Mouse (Mus musculus): Measurements from ENCODE around the gene Rfng. TPM values are rescaled to one million over a fixed set of nuclear protein-coding genes. Genes with fewer than 3 reads are reported as not detected.
"Not testable (repeated sequence)": the region's sequence is repeated elsewhere in the genome, so short reads cannot be mapped to it uniquely, and the experiment has no call there.

The Rfng gene
- polyA plus RNA-seq, 2 experiments, result 39.0 to 61.0 TPM

GRCm38 (mm10) chr11:120777123-120777522 is 6.9 kb downstream of the Rfng start:
- H3K4me3 ChIP-seq (replicated peaks; ENCODE audit: low read length), result no peak overlapping the region
- no peaks in the 10 kb centered on the region for H3K4me1 ChIP-seq (ENCODE audit: control insufficient read depth, insufficient read depth, low read length)
- no peaks in the 10 kb centered on the region for H3K27me3 ChIP-seq (ENCODE audit: control insufficient read depth, insufficient read depth, low read length)
- 33% methylated on average over 6 of the region's 6 CpGs for WGBS
- no peak overlapping the region for H3K9ac ChIP-seq (ENCODE audit: low read depth, low read length, severe bottlenecking)
- no peaks in the 10 kb centered on the region for H3K9me3 ChIP-seq (ENCODE audit: control insufficient read depth, low read length)
- ATAC-seq (ENCODE audit: low FRiP score, low read depth) (no peak), DNase-seq (ENCODE audit: low spot score) (no peak)
- H3K4me2 ChIP-seq (replicated peaks; ENCODE audit: low read depth, low read length, severe bottlenecking), result no peak overlapping the region
- TF ChIP-seq POLR2A (IDR thresholded peaks at IDR 0.05; ENCODE audit: borderline replicate concordance, extremely low read depth, insufficient read depth, insufficient read length), result no peak
- peaks cover 17% of the 10 kb centered on the region for H3K36me3 ChIP-seq (ENCODE audit: control insufficient read depth, insufficient read depth, low read length)
- no peak overlapping the region for H3K27ac ChIP-seq (replicated peaks; ENCODE audit: low read depth, low read length)

- peaks cover 10% of the 10 kb centered on the region; the same call in 1 of the 2 replicates for H3K36me3 ChIP-seq (ENCODE audit: control insufficient read depth, insufficient read depth, low read length)
- WGBS, result 27% methylated on average over 15 of the region's 15 CpGs
- no peaks in the 10 kb centered on the region for H3K9me3 ChIP-seq (ENCODE audit: control insufficient read depth, low read length)
- DNase-seq (ENCODE audit: low spot score) (peak; percentile 90), ATAC-seq (ENCODE audit: low FRiP score, low read depth) (peak; percentile 79)
- peak; percentile 57; the same call in 1 of the 2 replicates for TF ChIP-seq POLR2A (IDR thresholded peaks at IDR 0.05; ENCODE audit: borderline replicate concordance, extremely low read depth, insufficient read depth, insufficient read length)
- no peak overlapping the region for H3K4me3 ChIP-seq (replicated peaks; ENCODE audit: low read length)
- H3K9ac ChIP-seq (ENCODE audit: low read depth, low read length, severe bottlenecking), result no peak overlapping the region
- H3K4me2 ChIP-seq (replicated peaks; ENCODE audit: low read depth, low read length, severe bottlenecking), result no peak overlapping the region
- H3K27me3 ChIP-seq (ENCODE audit: control insufficient read depth, insufficient read depth, low read length), result no peaks in the 10 kb centered on the region
- H3K4me1 ChIP-seq (ENCODE audit: control insufficient read depth, insufficient read depth, low read length), result no peaks in the 10 kb centered on the region
- H3K27ac ChIP-seq (replicated peaks; ENCODE audit: low read depth, low read length), result no peak overlapping the region
Observed at GRCm38 (mm10) chr11:120775774-120776469, 8.1 kb downstream of the Rfng start.

DNA sequence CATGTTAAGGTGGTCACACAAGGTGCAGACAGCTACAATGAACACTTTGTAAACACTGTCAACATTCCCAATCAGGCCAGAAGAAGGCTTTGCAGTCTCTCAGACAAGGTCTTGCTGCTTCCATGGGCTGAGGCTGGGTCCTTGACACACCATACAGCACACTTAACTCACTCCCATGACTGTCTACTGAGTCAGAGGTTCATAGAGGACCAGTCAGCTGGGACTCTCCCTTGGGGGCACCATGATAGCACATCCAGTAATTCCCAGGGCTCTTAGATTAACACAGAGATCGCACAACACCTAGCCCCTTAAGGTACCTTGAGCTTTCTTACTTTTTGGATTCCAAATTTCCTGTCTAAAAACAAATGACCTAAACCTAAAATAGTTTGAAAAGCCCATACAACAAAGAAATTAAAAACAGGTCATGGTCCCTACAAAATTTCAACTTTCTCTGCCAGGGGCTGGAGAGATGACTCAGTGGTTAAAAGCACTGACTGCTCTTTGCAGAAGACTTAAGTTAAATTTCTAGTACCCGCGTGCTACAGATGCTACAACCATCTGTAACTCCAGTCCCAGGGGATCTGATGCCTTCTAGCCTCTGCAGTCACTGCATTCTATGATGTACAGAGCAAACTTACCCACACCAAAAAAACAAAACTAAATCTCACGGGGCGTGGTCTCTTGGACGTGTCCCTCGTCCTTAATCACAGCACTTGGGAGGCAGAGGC is 10.4 kb downstream of the Rfng start:
- Histone ChIP-seq H3K9me3 (ENCODE audit: control insufficient read depth, low read length) (no peaks in the 10 kb centered on the region), H3K36me3 (ENCODE audit: control insufficient read depth, insufficient read depth, low read length) (no peaks in the 10 kb centered on the region), H3K4me3 (replicated peaks; ENCODE audit: low read length) (no peak overlapping the region), H3K27ac (replicated peaks; ENCODE audit: low read depth, low read length) (no peak overlapping the region), H3K27me3 (ENCODE audit: control insufficient read depth, insufficient read depth, low read length) (no peaks in the 10 kb centered on the region), H3K4me1 (ENCODE audit: control insufficient read depth, insufficient read depth, low read length) (no peaks in the 10 kb centered on the region), H3K9ac (ENCODE audit: low read depth, low read length, severe bottlenecking) (no peak overlapping the region), H3K4me2 (replicated peaks; ENCODE audit: low read depth, low read length, severe bottlenecking) (no peak overlapping the region)
- 91% methylated on average over 7 of the region's 7 CpGs for WGBS
- TF ChIP-seq POLR2A (IDR thresholded peaks at IDR 0.05; ENCODE audit: borderline replicate concordance, extremely low read depth, insufficient read depth, insufficient read length), result no peak
- DNase-seq (ENCODE audit: low spot score) (no peak), ATAC-seq (ENCODE audit: low FRiP score, low read depth) (no peak)

DNA sequence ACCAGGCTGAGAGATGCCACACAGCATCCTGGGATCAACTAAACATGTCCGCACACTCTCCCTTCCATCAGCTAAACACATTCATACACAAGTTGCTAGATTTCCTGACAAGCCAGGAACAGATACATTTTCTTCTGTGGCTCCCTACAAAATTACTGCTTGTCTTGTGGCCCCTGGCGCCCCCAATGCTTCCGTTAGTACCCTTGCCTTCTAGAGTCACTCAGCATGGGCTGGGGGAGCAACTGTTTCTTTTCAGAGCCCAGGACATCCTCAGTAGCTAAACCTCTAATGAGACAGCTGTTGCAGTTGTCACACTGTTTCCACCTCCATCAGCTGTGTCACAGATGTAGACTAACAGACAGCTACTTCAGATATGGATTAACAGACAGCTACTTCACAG is 11.3 kb downstream of the Rfng start:
- WGBS, result 76% methylated on average over 3 of the region's 3 CpGs
- no peaks in the 10 kb centered on the region for H3K9me3 ChIP-seq (ENCODE audit: control insufficient read depth, low read length)
- H3K4me1 ChIP-seq (ENCODE audit: control insufficient read depth, insufficient read depth, low read length), result no peaks in the 10 kb centered on the region
- TF ChIP-seq POLR2A (IDR thresholded peaks at IDR 0.05; ENCODE audit: borderline replicate concordance, extremely low read depth, insufficient read depth, insufficient read length), result no peak
- H3K36me3 ChIP-seq (ENCODE audit: control insufficient read depth, insufficient read depth, low read length), result no peaks in the 10 kb centered on the region
- ATAC-seq (ENCODE audit: low FRiP score, low read depth) (no peak), DNase-seq (ENCODE audit: low spot score) (no peak)
- H3K4me2 ChIP-seq (replicated peaks; ENCODE audit: low read depth, low read length, severe bottlenecking), result no peak overlapping the region
- H3K4me3 ChIP-seq (replicated peaks; ENCODE audit: low read length), result no peak overlapping the region
- H3K9ac ChIP-seq (ENCODE audit: low read depth, low read length, severe bottlenecking), result no peak overlapping the region
- no peak overlapping the region for H3K27ac ChIP-seq (replicated peaks; ENCODE audit: low read depth, low read length)
- no peaks in the 10 kb centered on the region for H3K27me3 ChIP-seq (ENCODE audit: control insufficient read depth, insufficient read depth, low read length)

DNA sequence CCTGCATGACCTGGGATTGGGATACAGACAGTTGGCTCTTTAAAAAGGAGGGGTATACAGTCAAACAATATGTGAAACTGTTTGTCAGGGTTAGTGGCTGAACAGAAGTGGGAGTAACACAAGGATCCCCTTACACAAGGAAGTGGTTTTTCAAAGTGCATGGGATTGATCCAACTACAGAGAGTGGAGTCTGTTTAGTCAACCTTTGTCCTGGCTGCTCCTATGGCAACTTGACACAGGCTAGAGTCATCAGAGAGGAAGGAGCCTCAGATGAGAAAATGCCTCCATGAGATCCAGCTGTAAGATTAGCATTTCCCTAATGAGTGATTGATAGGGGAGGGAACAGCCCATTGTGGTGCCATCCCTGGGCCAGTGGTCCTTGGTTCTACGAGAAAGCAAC is 15.8 kb downstream of the Rfng start:
- TF ChIP-seq POLR2A (IDR thresholded peaks at IDR 0.05; ENCODE audit: borderline replicate concordance, extremely low read depth, insufficient read depth, insufficient read length), result no peak
- Histone ChIP-seq H3K9ac (ENCODE audit: low read depth, low read length, severe bottlenecking) (no peak overlapping the region), H3K9me3 (ENCODE audit: control insufficient read depth, low read length) (no peaks in the 10 kb centered on the region), H3K27me3 (ENCODE audit: control insufficient read depth, insufficient read depth, low read length) (no peaks in the 10 kb centered on the region), H3K4me1 (ENCODE audit: control insufficient read depth, insufficient read depth, low read length) (no peaks in the 10 kb centered on the region), H3K27ac (replicated peaks; ENCODE audit: low read depth, low read length) (no peak overlapping the region), H3K36me3 (ENCODE audit: control insufficient read depth, insufficient read depth, low read length) (no peaks in the 10 kb centered on the region), H3K4me3 (replicated peaks; ENCODE audit: low read length) (no peak overlapping the region), H3K4me2 (replicated peaks; ENCODE audit: low read depth, low read length, severe bottlenecking) (no peak overlapping the region)
- DNase-seq (ENCODE audit: low spot score) (no peak), ATAC-seq (ENCODE audit: low FRiP score, low read depth) (no peak)
- WGBS, result 64% methylated on average over 1 of the region's 1 CpGs

DNA sequence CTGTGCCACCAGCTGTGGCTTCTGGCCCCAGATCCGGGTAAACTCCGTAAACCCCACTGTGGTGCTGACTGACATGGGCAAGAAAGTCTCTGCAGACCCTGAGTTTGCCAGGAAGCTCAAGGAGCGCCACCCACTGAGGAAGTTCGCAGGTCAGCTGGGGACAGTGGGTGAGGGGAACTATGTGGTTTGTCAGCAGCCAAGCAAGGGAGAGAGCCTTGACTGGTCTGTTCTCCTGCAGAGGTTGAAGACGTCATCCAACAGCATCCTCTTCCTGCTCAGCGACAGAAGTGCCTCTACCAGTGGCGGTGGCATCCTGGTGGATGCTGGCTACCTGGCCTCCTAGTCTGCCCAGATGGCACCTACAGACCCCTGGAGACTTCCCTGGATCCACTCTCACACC is 17.0 kb downstream of the Rfng start:
- not testable (repeated sequence) for DNase-seq (ENCODE audit: low spot score); H3K4me2 ChIP-seq (replicated peaks; ENCODE audit: low read depth, low read length, severe bottlenecking); H3K9ac ChIP-seq (ENCODE audit: low read depth, low read length, severe bottlenecking); H3K4me1 ChIP-seq (ENCODE audit: control insufficient read depth, insufficient read depth, low read length); H3K36me3 ChIP-seq (ENCODE audit: control insufficient read depth, insufficient read depth, low read length); H3K27me3 ChIP-seq (ENCODE audit: control insufficient read depth, insufficient read depth, low read length); H3K9me3 ChIP-seq (ENCODE audit: control insufficient read depth, low read length); H3K27ac ChIP-seq (replicated peaks; ENCODE audit: low read depth, low read length); H3K4me3 ChIP-seq (replicated peaks; ENCODE audit: low read length); ATAC-seq (ENCODE audit: low FRiP score, low read depth)
- 70% methylated on average over 3 of the region's 7 CpGs for WGBS

DNA sequence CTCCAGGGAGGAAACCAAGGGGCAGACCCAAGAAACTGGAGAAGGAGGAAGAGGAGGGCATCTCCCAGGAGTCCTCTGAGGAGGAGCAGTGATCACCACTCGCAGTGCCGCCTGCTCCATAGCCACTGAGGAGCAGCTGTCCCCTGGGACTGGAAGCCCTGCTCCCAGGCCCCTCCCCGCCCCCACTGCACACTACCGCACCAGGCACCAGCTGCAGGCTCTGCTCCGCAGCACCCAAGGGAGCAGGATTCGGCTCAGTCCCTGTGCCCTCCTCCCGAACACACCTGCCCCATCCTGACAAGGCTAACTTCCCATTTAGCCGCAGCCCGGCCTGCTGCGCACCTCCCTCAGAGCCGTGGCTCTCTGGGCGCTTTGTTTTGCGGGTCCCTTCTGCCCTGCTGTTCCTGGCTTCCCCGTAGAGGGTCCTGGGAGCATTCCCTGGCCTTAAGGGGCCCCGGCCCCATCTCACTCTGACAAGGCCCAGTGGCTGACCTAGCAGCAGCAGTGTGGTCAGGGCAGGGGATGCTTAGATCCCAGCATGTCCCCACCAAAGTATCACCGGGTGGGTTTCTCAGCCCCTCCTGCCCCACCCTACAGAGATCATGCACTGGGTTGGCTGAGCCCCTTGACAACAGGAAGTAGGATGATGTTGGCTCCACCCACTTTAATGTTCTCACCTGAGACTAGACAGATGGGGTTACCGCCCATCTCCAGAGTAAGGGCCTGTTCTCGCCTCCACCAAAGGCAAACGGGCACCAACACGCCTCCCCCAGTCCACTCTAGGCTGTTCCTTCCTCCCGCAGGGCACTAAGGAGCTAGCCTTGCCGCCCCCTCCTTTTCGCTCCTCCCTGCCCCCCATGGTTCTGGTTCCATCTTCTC is 20.6 kb downstream of the Rfng start:
- H3K36me3 ChIP-seq (ENCODE audit: control insufficient read depth, insufficient read depth, low read length); H3K27ac ChIP-seq (replicated peaks; ENCODE audit: low read depth, low read length); H3K4me2 ChIP-seq (replicated peaks; ENCODE audit: low read depth, low read length, severe bottlenecking); H3K27me3 ChIP-seq (ENCODE audit: control insufficient read depth, insufficient read depth, low read length); H3K4me1 ChIP-seq (ENCODE audit: control insufficient read depth, insufficient read depth, low read length); H3K4me3 ChIP-seq (replicated peaks; ENCODE audit: low read length); H3K9me3 ChIP-seq (ENCODE audit: control insufficient read depth, low read length); DNase-seq (ENCODE audit: low spot score); H3K9ac ChIP-seq (ENCODE audit: low read depth, low read length, severe bottlenecking): not testable (repeated sequence)
- ATAC-seq (ENCODE audit: low FRiP score, low read depth), result 0 out of 2 replicates have a peak, but pooled peaks have one; percentile 47
- 0% methylated on average over 2 of the region's 23 CpGs for WGBS
